Mouse (Mus musculus) intestine, embryonic 14.5 days (tissue): ENCODE data around the gene Wapl. TPM values are rescaled to one million over a fixed set of nuclear protein-coding genes. Genes with fewer than 3 reads are reported as not detected.

Experiments used
- polyA plus RNA-seq: library from polyadenylated mRNA; unstranded; fragments of >200 nt; fragmentation: Nextera tagmentation; extraction: Ambion mirVana; gene quantifications from 2 replicates; pipeline ENCODE4 v1.2.1, GENCODE M21; 2014

Wapl gene
- polyA plus RNA-seq, 1 experiment from 2014 or later: 29.7 TPM

Other genes starting within 250 kb of the Wapl start
- 56.7 and 56.8 TPM in 2 replicates for gene Bmpr1a, start 170.6 kb upstream of the Wapl start, polyA plus RNA-seq
- not detected in 2 replicates for gene 9230112D13Rik, start 151.1 kb upstream of the Wapl start, polyA plus RNA-seq
- 1.6 and 2.0 TPM in 2 replicates for gene Ldb3, start 85.2 kb upstream of the Wapl start, polyA plus RNA-seq
- gene Opn4, start 73.8 kb upstream of the Wapl start, polyA plus RNA-seq: not detected in 2 replicates
- 0.34 and 0.49 TPM in 2 replicates for gene Grid1, start 146.2 kb downstream of the Wapl start, polyA plus RNA-seq